Mouse (Mus musculus) ES-E14 (cell line): Measurements from ENCODE around the gene Snrk. TPM values are rescaled to one million over a fixed set of nuclear protein-coding genes. Genes with fewer than 3 reads are reported as not detected.

Experiments used
- DNase-seq: peaks from one replicate; pipeline ENCODE4 v3.0.0-alpha.2; 2013; ENCODE audit warnings: low read depth, low spot score
- H3K27ac ChIP-seq: 2 replicates; pipeline ENCODE4 v1.5.1; 2012; ENCODE audit warnings: low read depth, mild to moderate bottlenecking, low read length, moderate library complexity, mixed read lengths; ENCODE audit not compliant: poor library complexity, insufficient read depth, severe bottlenecking
- H3K36me3 ChIP-seq: 2 replicates; pipeline ENCODE4 v1.6.1; 2012; ENCODE audit warnings: mild to moderate bottlenecking, low read length, moderate library complexity, mixed read lengths; ENCODE audit not compliant: control insufficient read depth, poor library complexity, insufficient read depth, severe bottlenecking
- H3K4me1 ChIP-seq, 2 experiments: fragments of 150-350 bp in 1 of 2; sonication (generic) in 1 of 2; 2 replicates each; pipeline ENCODE4 v1.6.1; 2012; ENCODE audit warnings: low read length in 2 of 2, mild to moderate bottlenecking in 1 of 2, mixed read lengths in 1 of 2; ENCODE audit not compliant: control insufficient read depth in 2 of 2, insufficient read depth in 2 of 2, poor library complexity in 1 of 2
- H3K4me3 ChIP-seq, 2 experiments: fragments of 150-350 bp in 1 of 2; sonication (generic) in 1 of 2; 2 replicates each; pipeline ENCODE4 v1.5.1; 2012; ENCODE audit warnings: low read length in 2 of 2, low read depth in 1 of 2, mild to moderate bottlenecking in 1 of 2, mixed read lengths in 1 of 2; ENCODE audit not compliant: insufficient read depth in 1 of 2, poor library complexity in 1 of 2, severe bottlenecking in 1 of 2
- H3K9ac ChIP-seq: 2 replicates; pipeline ENCODE4 v1.6.1; 2012; ENCODE audit warnings: low read depth, mild to moderate bottlenecking, low read length, mixed read lengths; ENCODE audit not compliant: poor library complexity, insufficient read depth, severe bottlenecking
- H3K9me3 ChIP-seq: fragments of 150-350 bp; sonication (generic); 2 replicates; pipeline ENCODE4 v1.6.1; 2012; ENCODE audit warnings: low read depth, mild to moderate bottlenecking, low read length; ENCODE audit not compliant: control insufficient read depth, insufficient read depth
- CHD2 ChIP-seq: IDR thresholded peaks from 2 replicates; pipeline ENCODE4 v1.6.1; 2014; ENCODE audit warnings: mild to moderate bottlenecking, low read depth, low read length, inconsistent platforms
- HCFC1 ChIP-seq: IDR thresholded peaks from 2 replicates; pipeline ENCODE4 v1.6.1; 2012; ENCODE audit warnings: low read length, inconsistent platforms, borderline replicate concordance; ENCODE audit not compliant: insufficient read depth
- MAFK ChIP-seq: IDR thresholded peaks from 2 replicates; pipeline ENCODE4 v1.6.1; 2014; ENCODE audit warnings: mild to moderate bottlenecking, low read depth, low read length, inconsistent platforms; ENCODE audit not compliant: insufficient read depth
- ZC3H11A ChIP-seq: IDR thresholded peaks from 2 replicates; pipeline ENCODE4 v1.6.1; 2012; ENCODE audit warnings: low read depth, mild to moderate bottlenecking, inconsistent platforms, low read length, borderline replicate concordance
- ZNF384 ChIP-seq: IDR thresholded peaks from 2 replicates; pipeline ENCODE4 v1.6.1; 2012; ENCODE audit warnings: low read depth, low read length, inconsistent platforms
- in situ Hi-C, 2 experiments: fragments of 600-800 bp; cut with MboI; formaldehyde crosslinking; loops; one replicate each; pipeline ENCODE4 v1.15.1; 2025; ENCODE audit warnings: low sequenced_read_pairs in 2 of 2, inconsistent platforms in 1 of 2; ENCODE audit not compliant: unreplicated experiment in 2 of 2
- total RNA-seq: library from RNA; depleted of rRNA; stranded (reverse); fragments of 300-350 nt; gene quantifications from 2 replicates; pipeline ENCODE4 v1.2.3, GENCODE M21; 2012

The Snrk gene
- total RNA-seq, 1 experiment, result 10.0 TPM

DNA sequence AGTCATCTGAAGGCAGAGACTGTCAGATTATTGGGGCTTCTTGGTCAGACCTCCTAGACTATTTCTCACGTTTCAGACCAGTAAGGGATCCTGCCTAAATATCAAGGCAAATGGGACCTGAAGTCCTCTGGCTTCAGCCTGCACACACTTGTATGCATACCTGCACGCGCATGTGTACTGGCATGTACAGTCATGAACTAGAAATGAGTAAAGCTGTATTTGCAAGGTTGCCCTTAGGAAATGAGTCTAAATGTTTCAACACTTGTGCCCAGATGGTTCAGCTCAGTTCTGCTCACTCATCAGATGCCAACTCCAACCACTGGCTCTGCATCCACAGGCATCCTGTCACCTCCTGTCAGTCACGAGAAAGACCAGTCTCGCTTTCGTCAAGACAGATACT, 6.6 kb upstream of the Snrk start:
- in situ Hi-C loops, result no loop called here
- Histone ChIP-seq H3K4me3 (no peak overlapping the region), H3K27ac (no peak overlapping the region), H3K9ac (no peak overlapping the region), H3K9me3 (no peaks in the 10 kb centered on the region), H3K4me1 (no peaks in the 10 kb centered on the region), H3K36me3 (no peaks in the 10 kb centered on the region)
- TF ChIP-seq CHD2, result no peak
- no peak for TF ChIP-seq MAFK
- no peak for TF ChIP-seq HCFC1
- no peak for TF ChIP-seq ZC3H11A
- TF ChIP-seq ZNF384, result no peak
- no peak for DNase-seq

DNA sequence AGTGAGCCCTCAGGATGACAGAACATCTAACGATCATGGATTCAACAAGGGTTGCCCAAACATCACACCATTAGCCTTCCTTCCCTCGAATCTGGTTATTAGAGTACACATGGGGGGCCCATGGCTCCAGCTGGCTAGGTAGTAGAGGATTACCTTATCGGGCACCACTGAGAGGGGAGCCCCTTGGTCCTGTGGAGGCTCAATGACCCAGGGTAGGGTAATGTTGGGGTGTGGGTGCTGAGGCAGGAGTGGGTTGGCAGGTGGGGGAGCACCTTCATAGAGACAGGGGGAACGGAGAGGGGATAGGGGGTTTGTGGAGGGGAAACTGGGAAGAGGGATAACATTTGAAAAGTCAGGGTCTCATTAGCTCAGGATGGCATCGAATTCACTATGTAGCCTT, 6.1 kb upstream of the Snrk start:
- no peak for DNase-seq
- in situ Hi-C loops, result no loop called here
- H3K9me3 ChIP-seq, result no peaks in the 10 kb centered on the region
- no peak overlapping the region for H3K27ac ChIP-seq
- no peaks in the 10 kb centered on the region for H3K4me1 ChIP-seq
- H3K9ac ChIP-seq, result no peak overlapping the region
- H3K36me3 ChIP-seq, result no peaks in the 10 kb centered on the region
- no peak overlapping the region for H3K4me3 ChIP-seq
- no peak for TF ChIP-seq CHD2
- TF ChIP-seq MAFK, result no peak
- TF ChIP-seq HCFC1, result no peak
- TF ChIP-seq ZC3H11A, result no peak
- no peak for TF ChIP-seq ZNF384

DNA sequence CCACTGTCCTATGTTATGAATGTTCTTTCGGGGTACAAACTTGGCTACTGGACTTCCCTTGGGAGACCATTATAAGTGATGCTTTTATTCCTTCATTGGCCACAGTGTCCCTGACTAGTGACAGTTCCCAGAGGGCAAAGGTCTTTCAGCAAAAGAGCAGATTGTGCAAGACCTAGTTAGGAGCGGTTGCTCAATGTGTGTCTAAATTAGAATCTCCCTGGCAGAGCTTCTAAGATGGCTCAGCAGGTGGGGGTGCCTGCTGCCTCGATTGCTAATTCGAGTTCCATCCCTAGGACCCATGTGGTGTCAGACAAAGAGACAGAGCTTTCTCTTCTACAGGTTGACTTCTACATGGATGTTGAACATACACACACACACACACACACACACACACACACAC, 1.5 kb upstream of the Snrk start:
- Histone ChIP-seq H3K9me3 (no peaks in the 10 kb centered on the region), H3K27ac (no peak overlapping the region), H3K4me3 (no peak overlapping the region), H3K36me3 (no peaks in the 10 kb centered on the region), H3K9ac (no peak overlapping the region), H3K4me1 (no peaks in the 10 kb centered on the region; a peak in 1 of 4 replicates)
- DNase-seq, result no peak
- TF ChIP-seq ZNF384 (no peak), CHD2 (no peak), HCFC1 (no peak), MAFK (no peak), ZC3H11A (no peak)
- in situ Hi-C loops, result no loop called here

DNA sequence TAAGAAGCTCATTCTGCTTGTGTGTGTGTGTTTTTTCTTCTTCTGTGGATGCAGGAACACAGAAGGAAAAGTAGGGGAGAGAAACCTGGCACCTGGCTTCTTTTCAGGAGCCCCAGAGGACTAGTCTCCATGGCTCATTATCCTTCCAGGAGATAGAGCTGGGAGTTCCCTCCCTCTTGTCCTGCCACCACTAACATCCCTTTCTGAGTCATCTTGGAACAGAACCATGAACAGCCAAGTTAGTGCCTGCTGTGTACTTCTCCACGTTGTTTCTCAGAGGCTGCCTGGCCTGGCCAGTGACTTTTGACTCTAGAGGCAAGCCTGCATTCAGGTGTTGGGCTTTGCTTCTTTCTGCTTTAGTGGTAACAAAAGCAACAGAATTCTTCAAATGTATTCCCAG, 707 bp upstream of the Snrk start:
- in situ Hi-C loops, result no loop called here
- Histone ChIP-seq H3K27ac (no peak overlapping the region), H3K4me3 (no peak overlapping the region), H3K4me1 (no peaks in the 10 kb centered on the region; a peak in 1 of 4 replicates), H3K9me3 (no peaks in the 10 kb centered on the region), H3K36me3 (no peaks in the 10 kb centered on the region), H3K9ac (no peak overlapping the region)
- TF ChIP-seq HCFC1 (no peak), ZC3H11A (no peak)
- no peak for DNase-seq

DNA sequence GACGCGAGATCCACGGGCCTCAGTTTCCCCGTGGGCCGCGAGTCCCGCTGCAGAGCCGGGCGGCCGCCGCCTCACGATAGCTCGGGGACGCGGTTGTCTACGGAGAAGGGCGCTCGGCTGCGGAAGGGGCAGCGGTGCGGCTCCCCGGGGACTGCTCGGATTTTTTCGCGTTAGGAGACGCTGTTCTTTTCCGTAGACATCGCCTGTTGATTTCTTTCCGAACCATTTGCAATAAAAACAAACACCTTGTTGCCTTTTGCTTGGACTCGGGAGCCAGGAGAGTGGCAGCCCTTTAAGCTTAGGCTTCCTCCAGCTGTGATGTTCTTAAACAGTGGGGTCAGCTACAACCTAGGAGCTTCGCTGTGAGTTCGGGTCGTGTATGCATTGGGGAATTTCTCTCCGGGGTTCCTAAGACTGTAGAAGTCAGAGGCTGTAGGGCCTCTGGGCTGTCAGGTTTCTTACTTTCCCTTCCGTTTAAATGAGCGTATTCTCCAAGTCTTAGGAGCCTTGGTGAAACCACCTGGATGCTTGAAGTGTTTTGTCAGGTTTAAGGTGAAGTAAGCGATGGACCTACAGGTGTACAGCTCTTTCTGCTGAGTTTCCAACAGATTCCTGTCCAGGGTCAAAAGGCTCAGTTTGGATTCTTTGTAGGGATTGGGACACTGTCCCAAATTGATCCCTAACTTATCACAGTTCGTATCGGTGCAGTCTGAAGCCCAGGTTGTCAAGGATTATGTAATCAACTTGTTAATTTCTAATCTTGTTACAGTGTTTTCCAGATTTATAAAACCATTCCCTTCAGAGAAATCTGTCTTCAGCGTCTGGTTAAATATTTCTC, 845 bp downstream of the Snrk start:
- peak; percentile 13 for DNase-seq
- no peaks in the 10 kb centered on the region for H3K9me3 ChIP-seq
- no peaks in the 10 kb centered on the region; a peak in 1 of 4 replicates for H3K4me1 ChIP-seq
- H3K36me3 ChIP-seq, result no peaks in the 10 kb centered on the region
- in situ Hi-C loops, result no loop called here
- no peak overlapping the region for H3K27ac ChIP-seq
- H3K9ac ChIP-seq, result peak overlapping the region; percentile 95
- peak overlapping the region; percentile 89 to 91 for H3K4me3 ChIP-seq
- TF ChIP-seq ZNF384 (no peak), HCFC1 (no peak), MAFK (no peak), CHD2 (no peak), ZC3H11A (no peak)
